Mouse (Mus musculus) layer of hippocampus, adult 18-20 months (tissue): ENCODE results near the gene Txk. TPM values are rescaled to one million over a fixed set of nuclear protein-coding genes. Genes with fewer than 3 reads are reported as not detected.

ENCODE experiments used
- DNase-seq, 2 experiments: peaks; one replicate each; pipeline ENCODE4 v3.0.0; 2022; ENCODE audit warnings: low spot score in 2 of 2
- total RNA-seq, 2 experiments: library from RNA; stranded (reverse); gene quantifications; 2 replicates each; pipeline ENCODE4 v1.2.3; 2021

The Txk gene
- total RNA-seq, 2 experiments from 2014 or later, result not detected

DNA sequence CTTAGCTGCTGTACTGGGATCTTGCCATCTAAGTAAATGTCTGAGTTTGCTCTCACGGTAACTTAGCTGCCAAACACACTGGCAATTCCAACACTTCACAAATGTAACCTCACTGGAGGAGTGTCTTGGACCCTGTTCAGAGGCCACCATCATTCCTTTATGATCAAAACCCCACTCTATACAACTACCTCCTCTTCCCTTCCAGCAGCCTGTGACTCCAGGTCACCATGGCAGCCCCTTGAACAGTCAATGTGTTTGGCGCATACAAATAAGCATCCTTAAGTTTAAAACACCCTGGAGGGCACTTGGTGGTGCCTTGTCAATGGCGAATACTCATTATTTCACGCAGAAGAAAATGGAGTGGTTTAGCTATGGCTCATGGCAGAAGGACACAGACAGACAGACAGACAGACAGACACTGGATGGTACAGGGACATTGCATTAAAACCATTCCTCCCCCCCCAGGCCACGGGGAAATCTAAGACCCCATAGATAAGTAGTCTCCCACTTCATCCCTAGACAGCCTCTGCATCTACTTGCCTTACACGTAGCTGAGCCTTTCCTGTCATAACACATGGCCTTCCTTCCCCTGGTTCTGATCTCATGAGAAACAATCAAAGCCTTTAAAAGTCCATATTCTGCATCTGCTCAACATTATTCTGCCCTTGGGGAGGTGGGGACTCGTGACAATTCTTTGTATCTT, 1.4 kb downstream of the Txk start:
- no peak for DNase-seq

DNA sequence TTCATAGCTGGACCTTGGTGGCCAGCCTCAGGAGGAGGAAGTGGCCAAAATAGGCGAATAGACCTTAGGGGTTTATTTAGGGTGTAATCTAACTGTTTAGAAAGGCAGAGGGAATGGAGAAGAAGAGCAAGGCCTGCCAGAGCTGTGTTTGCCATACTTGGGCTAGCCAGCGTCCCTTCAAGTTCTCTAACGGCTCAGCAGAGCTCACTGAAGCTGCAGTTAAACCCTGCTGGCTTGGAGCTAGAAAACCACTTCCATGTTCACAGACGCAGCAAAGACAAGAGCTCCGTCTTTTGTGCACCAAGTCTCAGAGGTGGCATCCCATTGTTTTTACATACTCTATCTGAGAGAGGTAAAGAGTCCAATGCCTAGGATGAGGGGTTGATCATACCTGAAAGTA, 2.4 kb downstream of the Txk start:
- DNase-seq, result no peak

DNA sequence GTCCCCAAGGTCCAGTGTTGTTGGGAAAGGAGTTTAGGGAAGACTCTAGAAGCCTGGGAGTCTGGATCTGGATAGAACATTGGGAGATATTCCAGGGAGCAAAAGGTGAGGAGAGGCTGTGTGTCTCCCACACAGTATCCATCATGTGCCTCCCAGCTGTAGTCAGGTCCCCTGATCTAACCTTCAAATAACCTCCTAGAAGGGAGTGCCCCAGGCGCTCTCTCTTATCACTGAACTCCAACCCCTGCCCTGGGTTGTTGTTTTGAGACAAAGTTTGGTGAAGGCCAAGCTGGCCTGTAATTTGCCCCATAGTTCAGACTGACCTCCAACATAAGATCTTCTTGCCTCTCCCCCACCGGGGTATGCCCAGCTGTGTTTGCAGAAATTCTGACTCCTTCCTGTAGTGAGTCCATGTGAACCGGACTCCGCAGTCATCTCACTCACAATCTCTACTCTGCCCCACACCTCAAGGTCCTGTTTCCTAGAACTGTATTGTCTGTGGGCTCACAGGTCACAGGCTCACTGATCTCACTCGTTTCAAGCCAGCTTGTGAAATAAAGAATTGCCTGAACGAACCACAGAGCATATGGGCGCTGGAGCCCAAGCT, 3.8 kb downstream of the Txk start:
- DNase-seq, result no peak

DNA sequence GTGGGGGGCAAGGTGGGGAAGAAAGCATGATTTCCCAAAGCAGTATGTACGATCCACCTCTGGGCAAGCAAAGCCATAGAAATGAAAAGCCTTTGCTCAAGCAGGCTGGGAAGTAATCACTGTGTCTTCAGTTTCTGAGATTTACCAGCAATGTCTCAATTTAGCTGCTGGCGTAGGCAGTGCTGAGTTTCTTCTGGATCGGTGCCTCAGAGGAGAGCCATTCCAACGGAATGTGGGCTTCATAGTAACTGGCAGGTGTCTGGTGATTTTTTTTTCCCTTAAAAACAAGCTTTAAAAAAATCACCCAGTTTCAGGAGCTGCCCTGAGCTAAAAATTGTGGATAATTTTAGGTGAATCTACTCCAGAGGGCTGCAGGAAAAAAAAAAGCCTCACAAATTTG, 5.2 kb downstream of the Txk start:
- peak; percentile 25 to 61 for DNase-seq

DNA sequence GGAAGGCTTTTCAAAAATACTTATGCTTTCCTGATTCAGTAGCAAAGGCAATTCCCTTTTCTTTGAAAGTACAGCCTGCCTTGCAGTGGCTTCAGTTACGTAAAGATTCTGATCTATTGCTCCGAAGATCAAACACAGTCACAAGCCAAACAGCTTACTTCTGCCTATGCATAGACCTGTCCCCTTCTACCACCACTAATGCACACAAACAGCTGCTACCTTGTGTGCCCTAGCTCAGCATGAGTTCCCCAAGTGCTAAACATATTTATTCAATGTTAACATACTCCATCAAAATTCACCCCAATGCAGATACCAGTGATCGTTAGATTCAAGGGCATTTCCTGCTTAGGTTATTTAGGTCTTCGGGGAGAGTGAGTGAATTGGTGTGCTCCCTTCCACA, 6.1 kb downstream of the Txk start:
- DNase-seq, result no peak

DNA sequence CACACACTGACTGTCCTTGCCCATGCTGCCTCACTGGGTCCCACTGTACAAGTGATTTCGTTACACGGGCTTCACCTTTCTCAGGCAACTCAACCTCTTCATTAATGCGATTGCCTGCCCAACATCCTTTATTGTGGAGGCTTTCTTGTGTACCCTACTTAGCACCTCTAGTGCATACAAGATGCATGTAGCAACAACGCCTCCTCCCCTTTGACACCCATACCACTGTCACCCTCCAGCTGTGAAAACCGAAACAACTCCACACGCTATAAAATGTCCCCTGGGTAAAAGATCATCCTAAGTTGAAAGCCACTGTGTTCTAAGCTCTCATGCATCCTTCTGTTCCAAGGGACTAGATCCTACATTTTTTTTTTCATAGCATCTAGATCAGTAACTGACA, 9.5 kb downstream of the Txk start:
- DNase-seq, result no peak

DNA sequence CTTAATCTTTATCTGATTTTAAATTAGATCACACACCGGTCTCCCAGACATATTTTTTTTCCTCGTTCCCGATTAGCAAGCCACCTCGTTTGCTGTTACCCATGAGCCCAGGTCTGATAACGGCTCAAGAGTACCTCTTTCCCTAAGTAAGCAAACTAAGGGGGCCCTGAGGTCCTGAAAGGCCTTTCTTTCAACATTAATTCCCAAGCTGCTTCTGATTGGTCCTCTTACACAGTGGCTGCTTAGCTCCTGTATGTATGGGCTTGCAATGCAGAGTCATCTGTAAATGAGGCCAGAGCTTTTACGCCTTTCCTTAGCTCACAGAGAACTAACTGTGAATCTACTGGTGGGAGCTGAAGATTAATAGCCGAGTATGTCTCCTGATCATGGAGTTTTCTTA, 15.7 kb downstream of the Txk start:
- no peak for DNase-seq

DNA sequence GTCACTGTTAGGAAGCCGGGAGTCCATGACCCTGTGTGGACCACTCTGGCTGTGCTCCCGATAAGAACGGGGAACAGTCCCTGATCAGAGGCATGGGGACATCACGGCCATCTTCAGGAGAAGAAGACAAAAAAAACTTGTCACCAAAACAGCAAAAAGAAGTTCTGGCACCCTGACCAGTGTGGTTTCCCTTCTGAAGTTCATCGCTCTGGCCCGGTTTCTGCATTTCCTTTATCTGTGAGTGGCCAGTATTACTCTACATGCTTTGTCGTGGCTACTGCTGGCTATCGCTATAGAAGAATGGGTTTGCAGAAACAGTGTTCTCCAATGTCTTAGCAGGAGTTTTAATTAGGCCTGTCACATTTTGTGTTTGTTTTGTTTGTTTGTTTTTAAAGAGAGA, 16.1 kb downstream of the Txk start:
- no peak for DNase-seq

DNA sequence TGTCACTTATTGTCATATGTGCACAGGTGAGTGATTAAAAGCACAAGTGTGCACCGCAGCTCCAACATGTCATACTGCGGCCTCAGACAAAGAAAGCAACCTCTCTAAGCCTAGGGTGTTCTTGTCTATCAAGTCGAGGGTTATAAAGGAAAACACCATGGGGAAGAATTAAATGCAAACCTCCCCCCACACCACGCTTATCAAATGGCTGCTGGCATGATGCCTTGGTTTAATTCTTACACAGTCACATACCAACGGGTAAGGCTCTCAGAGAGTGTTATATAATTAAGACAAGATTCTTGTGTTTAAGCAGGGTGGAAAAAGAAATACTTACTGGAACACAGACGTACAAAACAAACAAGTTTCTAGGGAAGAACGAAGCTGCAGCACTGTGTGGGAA, 16.8 kb downstream of the Txk start:
- no peak for DNase-seq

DNA sequence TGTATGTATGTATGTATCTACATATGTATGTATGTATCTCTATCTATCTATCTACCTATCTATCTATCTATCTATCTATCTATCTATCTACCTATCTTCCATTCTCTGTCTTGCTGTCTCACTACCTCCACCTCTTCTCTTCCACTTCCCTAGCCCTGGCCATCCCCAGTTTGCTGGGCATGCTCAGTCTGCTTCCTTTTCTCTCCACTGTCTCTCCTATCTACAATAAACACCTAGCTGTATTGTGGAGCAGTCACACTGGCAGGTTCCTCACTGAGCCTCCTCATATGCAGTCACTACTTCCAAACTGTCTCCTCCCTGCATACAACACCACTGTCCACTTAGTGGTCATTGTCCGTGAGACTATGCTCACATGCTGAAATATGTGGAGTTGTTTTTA, 19.7 kb downstream of the Txk start:
- DNase-seq, result no peak

DNA sequence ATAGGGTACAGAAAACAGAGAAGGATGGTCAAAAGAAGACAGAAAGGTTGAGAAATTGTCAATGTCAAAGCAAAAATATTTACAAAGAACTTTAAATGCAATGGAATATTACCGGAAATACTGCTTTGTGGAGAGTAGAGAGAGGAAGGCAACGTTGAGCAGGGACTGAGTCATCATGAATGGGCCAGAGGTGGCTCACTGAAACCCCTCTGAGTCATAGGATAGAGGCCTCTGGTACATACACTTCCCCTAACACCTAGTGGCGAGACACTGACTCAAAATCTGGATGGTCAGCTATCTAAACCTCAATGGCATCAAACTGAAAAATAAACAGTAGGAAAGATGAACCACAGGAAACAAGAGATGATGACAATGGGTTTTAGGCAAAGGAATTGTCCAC, 27.2 kb downstream of the Txk start:
- no peak for DNase-seq

DNA sequence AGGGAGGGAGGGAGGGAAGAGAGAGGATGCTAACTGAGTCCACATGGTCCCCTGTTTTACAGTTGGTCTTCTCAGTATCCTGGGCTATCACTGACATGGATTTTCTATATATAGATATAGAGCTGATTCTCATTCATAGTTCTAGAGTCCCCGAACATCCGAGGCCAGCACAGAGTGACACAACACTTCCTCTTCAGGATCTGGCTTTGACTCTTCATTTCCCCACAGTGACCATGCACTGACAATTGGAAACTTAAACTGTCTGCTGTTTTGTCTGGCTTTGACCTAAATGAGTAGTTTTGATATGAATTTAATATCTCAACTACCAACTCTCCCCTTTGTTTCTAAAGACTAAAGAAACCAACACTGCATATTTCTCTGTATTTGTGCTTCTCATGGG, 29.1 kb downstream of the Txk start:
- no peak for DNase-seq

DNA sequence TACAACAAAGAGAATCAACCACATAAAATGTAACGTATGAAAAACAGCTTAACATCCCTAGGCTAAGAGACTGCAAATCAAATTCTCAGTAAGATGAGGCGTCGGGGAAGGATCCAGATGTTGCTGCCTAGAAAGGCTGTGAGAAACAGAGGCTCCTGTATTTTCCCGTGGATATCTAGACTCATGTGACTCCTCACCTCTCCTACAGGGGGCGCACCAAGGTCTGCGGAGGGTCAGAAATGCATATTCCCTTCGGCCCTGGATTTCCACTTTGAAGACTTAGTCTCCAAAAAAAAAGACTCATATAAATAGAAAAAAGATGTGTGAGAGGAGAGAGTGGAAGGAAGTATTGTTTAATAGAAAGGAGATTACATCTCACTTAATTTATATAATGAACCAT, 32.0 kb downstream of the Txk start:
- no peak for DNase-seq

DNA sequence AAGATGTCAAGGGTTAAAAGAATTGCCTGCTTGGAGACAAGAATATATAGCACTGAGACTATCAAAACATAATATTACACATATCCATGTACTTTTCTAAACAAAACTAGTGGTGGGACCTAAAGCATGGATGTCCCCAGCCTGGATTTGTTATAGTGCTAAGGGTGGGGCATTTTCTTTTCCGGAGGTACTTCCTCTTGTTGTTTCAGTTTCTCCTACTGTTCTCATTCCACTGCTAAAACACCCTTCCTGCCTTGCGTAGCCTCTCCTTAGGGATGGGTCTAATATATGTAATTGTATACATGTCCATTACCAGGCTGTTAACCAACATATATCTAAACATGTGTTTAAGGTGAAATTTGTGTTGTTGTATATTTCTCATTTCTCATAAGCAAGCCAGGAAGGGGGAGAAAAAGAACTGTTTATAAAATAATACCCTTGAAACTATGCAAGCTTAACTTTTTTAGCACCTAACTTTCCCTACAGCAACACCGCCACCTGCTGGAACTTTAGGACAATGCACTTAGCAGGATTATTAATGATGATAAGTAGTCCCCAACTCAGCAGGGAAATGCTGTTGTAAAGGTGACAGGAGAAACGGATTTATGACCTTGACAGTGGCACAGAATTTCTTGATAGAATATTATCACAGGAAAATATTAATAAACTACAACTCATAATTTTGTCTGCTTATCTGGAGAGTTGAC, 41.9 kb downstream of the Txk start:
- DNase-seq, result peak; percentile 38 to 75

DNA sequence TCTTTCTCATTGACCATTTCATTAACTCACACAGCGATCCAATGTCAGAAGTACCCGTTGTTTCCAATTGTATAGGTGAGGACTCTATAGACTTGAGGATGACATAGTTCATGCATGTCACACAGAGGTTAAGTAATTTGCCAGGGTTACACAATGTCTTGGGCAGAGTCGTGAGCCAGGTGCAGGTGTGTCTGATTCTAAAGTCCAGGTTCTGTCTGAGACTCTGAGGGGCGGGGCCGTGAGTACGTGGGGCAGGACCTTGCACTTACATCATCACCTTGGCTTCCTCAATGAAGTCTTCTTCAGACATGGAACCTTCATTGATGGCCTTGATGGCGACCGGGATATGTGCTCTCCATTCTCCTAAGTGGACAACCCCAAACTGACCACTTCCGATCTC, 42.6 kb downstream of the Txk start:
- DNase-seq, result no peak

DNA sequence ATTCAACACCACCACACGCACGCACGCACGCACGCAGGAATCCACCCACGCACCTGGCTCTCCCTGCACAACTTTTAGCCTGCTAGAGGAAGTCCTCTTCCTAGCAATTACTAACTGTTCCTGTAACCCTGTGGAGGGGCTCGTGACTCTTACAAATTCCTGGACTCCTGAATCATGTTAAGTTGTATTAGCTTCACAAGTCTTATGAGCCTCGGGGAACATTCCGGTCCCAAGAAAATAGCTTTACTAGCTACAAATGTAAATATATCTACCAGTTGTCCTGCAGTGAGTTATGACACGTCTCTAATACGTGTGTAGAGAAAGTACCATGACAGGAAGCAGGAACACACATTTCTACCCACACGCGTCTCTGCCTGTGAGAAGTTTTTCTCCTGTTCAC, 43.1 kb downstream of the Txk start:
- no peak for DNase-seq

DNA sequence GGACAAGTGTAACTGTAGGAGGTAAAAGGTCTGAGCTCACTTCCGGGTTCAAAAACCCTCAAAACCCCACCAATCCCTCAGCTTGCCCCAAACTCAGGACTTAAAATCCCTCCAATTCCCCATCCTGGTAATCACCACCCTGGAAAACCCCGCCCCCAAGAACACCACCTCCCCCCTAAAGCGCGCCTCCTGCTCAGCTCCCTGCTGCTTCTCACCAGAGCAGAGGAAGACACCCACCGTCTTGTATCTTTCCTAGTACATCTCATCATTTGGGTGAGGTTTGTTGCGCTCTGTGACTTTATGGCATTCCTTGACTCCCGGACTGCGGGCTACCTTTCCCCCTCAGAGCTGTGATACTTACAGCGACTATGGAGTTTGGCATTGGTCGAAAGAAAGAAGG, 45.9 kb downstream of the Txk start:
- DNase-seq, result no peak

DNA sequence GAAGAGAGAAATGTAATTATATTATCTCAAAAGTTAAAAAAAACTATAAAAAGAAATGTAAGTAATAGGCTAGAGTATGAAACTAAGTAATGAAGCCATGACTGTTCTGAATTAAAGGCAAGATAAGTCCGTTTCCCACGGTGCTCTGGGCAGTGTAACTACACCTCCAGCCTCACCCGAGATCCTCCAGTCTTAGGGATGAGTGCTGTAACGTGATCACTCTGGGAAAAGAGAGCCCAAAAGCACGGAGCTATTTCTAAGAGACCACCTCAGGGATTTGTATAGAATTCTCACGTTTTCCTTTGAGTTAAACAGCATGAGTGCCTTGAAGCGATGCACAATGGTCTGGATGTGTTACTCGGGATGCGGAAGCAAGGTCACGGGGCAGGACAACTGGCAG, 46.5 kb downstream of the Txk start:
- DNase-seq, result no peak

DNA sequence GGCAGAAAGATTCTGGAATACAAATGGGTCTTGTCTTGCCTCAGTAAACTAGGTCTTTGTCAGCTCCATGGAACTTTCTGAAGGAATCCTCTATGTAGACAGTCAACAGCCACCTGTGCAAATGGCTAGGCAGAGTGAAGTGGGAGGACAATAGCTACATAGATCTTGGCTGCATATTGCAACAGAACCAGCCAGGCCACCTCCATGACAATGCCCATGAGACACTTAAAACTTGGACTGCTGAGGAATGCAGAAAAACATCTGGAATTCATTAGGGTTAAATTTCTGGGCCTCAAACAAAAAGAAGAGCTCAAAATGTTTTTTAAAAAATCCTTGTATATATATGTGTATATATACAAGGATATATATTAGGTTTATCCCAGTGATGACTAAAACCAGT, 50.4 kb downstream of the Txk start:
- DNase-seq, result no peak

DNA sequence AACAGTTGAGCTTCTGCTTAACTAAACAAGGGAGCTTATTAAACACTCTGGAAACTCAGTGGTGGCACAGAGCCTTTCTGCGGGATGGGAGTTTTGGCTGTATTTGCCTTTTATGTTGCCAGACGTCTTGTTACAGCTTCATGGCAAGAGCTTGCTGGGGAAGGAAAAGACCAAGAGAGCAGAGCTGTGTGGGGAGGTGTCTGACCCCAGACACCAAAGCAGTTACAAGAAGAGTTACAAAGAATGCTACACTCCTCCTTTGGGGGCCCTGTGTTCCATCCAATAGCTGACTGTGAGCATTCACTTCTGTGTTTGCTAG, 53.1 kb downstream of the Txk start:
- DNase-seq, result peak in 1 of 2 experiments; percentile 3

DNA sequence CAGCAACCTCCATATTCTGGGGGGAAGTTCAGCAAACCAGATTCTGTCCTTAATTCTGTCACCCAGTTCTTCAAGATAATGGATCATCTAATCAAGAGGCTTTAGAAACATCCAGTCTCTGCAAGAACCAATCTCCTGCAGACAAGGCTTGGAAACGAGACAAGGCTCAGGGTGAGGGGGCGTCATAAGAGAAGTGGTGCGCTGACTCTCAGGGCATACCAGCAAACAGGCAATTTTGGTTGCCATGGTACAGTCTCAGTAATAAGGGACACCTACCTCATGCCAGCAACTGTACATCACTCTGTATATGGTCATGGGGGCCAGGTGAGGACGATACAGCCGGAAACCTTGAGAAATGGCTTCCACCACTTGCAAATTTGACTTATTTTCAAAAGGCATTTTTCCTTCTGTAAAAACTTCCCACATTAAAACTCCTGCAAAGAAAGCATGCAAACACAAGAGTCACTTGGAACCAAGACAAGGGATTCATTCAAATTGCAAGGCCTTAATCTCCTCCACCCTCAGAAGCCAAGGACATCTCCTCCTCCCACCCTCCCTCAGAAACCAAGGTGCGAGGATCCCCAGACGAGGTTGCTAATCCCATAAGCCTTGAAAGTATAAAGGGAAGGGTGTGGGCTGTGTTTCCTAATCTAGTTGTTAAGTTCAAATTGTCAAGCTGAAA, 53.6 kb downstream of the Txk start:
- no peak for DNase-seq

DNA sequence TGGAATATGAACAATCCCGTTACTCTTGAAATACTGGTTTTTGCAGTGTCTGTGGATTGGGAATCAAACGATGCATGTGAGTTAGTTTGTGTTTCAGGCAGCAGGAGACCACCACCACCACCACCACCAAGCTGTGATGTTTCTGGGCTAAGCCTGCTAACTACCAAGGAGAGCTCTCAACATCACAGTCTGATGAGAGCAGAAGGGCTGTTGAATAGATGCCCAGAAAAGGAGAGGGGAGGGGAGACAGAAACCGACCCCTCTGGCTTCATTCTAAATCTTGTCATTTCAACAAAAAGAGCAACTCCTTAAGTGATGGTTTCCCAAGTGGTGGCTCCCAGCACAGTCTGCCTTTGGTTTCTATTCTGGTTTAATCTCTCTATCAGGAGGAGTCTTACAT, 54.2 kb downstream of the Txk start:
- no peak for DNase-seq
